Mouse (Mus musculus) E14TG2a.4 (cell line): ENCODE measurements around the gene Arl6ip6.

Source experiments
- H3K27me3 ChIP-seq: 2 replicates; pipeline ENCODE4 v1.6.1; 2014; ENCODE audit warnings: low read length, control low read depth; ENCODE audit not compliant: insufficient read depth
- H3K36me3 ChIP-seq: 2 replicates; pipeline ENCODE4 v1.6.1; 2014; ENCODE audit warnings: low read length, control low read depth; ENCODE audit not compliant: insufficient read depth
- H3K4me1 ChIP-seq: replicated peaks from 2 replicates; pipeline ENCODE4 v1.6.1; 2014; ENCODE audit warnings: low read depth, low read length, control low read depth
- H3K4me3 ChIP-seq: replicated peaks from 2 replicates; pipeline ENCODE4 v1.5.1; 2014; ENCODE audit warnings: mild to moderate bottlenecking, low read length
- H3K9me3 ChIP-seq: 2 replicates; pipeline ENCODE4 v1.6.1; 2014; ENCODE audit warnings: low read length, control low read depth
- CTCF ChIP-seq: conservative IDR thresholded peaks from 2 replicates; pipeline ENCODE4 v1.5.1; 2014; ENCODE audit warnings: low read length
- NANOG ChIP-seq: IDR thresholded peaks from 2 replicates; pipeline ENCODE4 v1.6.1; 2014; ENCODE audit warnings: borderline replicate concordance, low read length, mixed read lengths
- POU5F1 ChIP-seq: IDR thresholded peaks from 2 replicates; pipeline ENCODE4 v1.6.1; 2014; ENCODE audit warnings: low read length, borderline replicate concordance

The Arl6ip6 gene

GRCm38 (mm10) chr2:53191523-53192220 is at the start of gene Arl6ip6:
Arl6ip6 (plus strand) TSS chr2:53191726.
- no peaks in the 10 kb centered on the region for H3K27me3 ChIP-seq
- H3K4me3 ChIP-seq, result peak within 1 kb of the TSS; percentile 94
- no peaks in the 10 kb centered on the region for H3K9me3 ChIP-seq
- TF ChIP-seq POU5F1, result no peak
- TF ChIP-seq CTCF, result no peak
- H3K4me1 ChIP-seq, result peaks cover 31% of the 10 kb centered on the region
- H3K36me3 ChIP-seq, result peaks cover 54% of the 10 kb centered on the region

GRCm38 (mm10) chr2:53146852-53147251 is 44.7 kb upstream of the Arl6ip6 start:
- TF ChIP-seq CTCF, result no peak
- no peak for TF ChIP-seq POU5F1
- Histone ChIP-seq H3K9me3 (no peaks in the 10 kb centered on the region), H3K4me1 (peaks cover 11% of the 10 kb centered on the region), H3K27me3 (no peaks in the 10 kb centered on the region), H3K36me3 (peaks cover 90% of the 10 kb centered on the region), H3K4me3 (no peak overlapping the region)

- peaks cover 39% of the 10 kb centered on the region for H3K36me3 ChIP-seq
Observed at GRCm38 (mm10) chr2:53173966-53174365, 17.6 kb upstream of the Arl6ip6 start.

GRCm38 (mm10) chr2:53178966-53179365 is 12.6 kb upstream of the Arl6ip6 start:
- Histone ChIP-seq H3K27me3 (no peaks in the 10 kb centered on the region), H3K4me1 (peaks cover under 1% of the 10 kb centered on the region; the same call in 1 of the 2 replicates), H3K4me3 (no peak overlapping the region), H3K9me3 (no peaks in the 10 kb centered on the region), H3K36me3 (peaks cover 30% of the 10 kb centered on the region)
- TF ChIP-seq POU5F1, result no peak
- no peak for TF ChIP-seq CTCF
- TF ChIP-seq NANOG, result no peak

More at GRCm38 (mm10) chr2:53173966-53174365, 17.6 kb upstream of the Arl6ip6 start:
- Histone ChIP-seq H3K27me3 (no peaks in the 10 kb centered on the region), H3K4me1 (no peaks in the 10 kb centered on the region), H3K4me3 (no peak overlapping the region), H3K9me3 (no peaks in the 10 kb centered on the region)
- TF ChIP-seq POU5F1 (no peak), CTCF (no peak), NANOG (no peak)

GRCm38 (mm10) chr2:53179876-53180275 is 11.7 kb upstream of the Arl6ip6 start:
- Histone ChIP-seq H3K4me1 (peaks cover 5% of the 10 kb centered on the region; the same call in 1 of the 2 replicates), H3K27me3 (no peaks in the 10 kb centered on the region), H3K36me3 (peaks cover 27% of the 10 kb centered on the region), H3K4me3 (no peak overlapping the region), H3K9me3 (no peaks in the 10 kb centered on the region)
- TF ChIP-seq POU5F1 (no peak), CTCF (no peak)

- peaks cover 48% of the 10 kb centered on the region for H3K36me3 ChIP-seq
- peak overlapping the region; percentile 94 for H3K4me3 ChIP-seq
- no peaks in the 10 kb centered on the region for H3K9me3 ChIP-seq
- peaks cover 31% of the 10 kb centered on the region for H3K4me1 ChIP-seq
- H3K27me3 ChIP-seq, result no peaks in the 10 kb centered on the region
- 0 out of 2 replicates have a peak, but pooled peaks have one; percentile 6 for TF ChIP-seq CTCF
- no peak for TF ChIP-seq POU5F1
Observed at GRCm38 (mm10) chr2:53189811-53190210, 1.7 kb upstream of the Arl6ip6 start.

- TF ChIP-seq POU5F1 (no peak), CTCF (no peak), NANOG (no peak)
- H3K4me3 ChIP-seq, result peak within 1 kb of the TSS; percentile 94
- H3K36me3 ChIP-seq, result peaks cover 53% of the 10 kb centered on the region
- no peaks in the 10 kb centered on the region for H3K9me3 ChIP-seq
- H3K4me1 ChIP-seq, result peaks cover 31% of the 10 kb centered on the region
- no peaks in the 10 kb centered on the region for H3K27me3 ChIP-seq
Observed at GRCm38 (mm10) chr2:53190684-53191511, 628 bp upstream of the Arl6ip6 start, which contains the start of gene Prpf40a. Prpf40a (minus strand) TSS chr2:53191284.

GRCm38 (mm10) chr2:53192386-53192785 is 860 bp downstream of the Arl6ip6 start:
- peaks cover 31% of the 10 kb centered on the region for H3K4me1 ChIP-seq
- H3K36me3 ChIP-seq, result peaks cover 55% of the 10 kb centered on the region
- peak overlapping the region; percentile 94 for H3K4me3 ChIP-seq
- no peaks in the 10 kb centered on the region for H3K9me3 ChIP-seq
- TF ChIP-seq CTCF (no peak), POU5F1 (no peak), NANOG (no peak)
- H3K27me3 ChIP-seq, result no peaks in the 10 kb centered on the region
